Mouse (Mus musculus) hindbrain, embryonic 15.5 days (tissue): Measurements from ENCODE around the gene Prune2. TPM values are rescaled to one million over a fixed set of nuclear protein-coding genes. Genes with fewer than 3 reads are reported as not detected.

ENCODE experiments used
- ATAC-seq: fragments of 200-750 bp; cut with Nextera tagmentation; 2 replicates; pipeline ENCODE4 v1.8.0; 2017; ENCODE audit warnings: low read depth, moderate number of reproducible peaks, moderate TSS enrichment; ENCODE audit not compliant: low FRiP score
- H3K27ac ChIP-seq: fragments of 300-500 bp; sonication (generic); replicated peaks from 2 replicates; pipeline ENCODE4 v1.5.1; 2015; ENCODE audit warnings: mild to moderate bottlenecking, inconsistent platforms
- H3K27me3 ChIP-seq: fragments of 300-500 bp; sonication (generic); 2 replicates; pipeline ENCODE4 v1.6.1; 2015; ENCODE audit warnings: control low read depth, inconsistent platforms
- H3K36me3 ChIP-seq: fragments of 300-500 bp; sonication (generic); 2 replicates; pipeline ENCODE4 v1.6.1; 2015; ENCODE audit warnings: control low read depth, inconsistent platforms
- H3K4me1 ChIP-seq: fragments of 300-500 bp; sonication (generic); replicated peaks from 2 replicates; pipeline ENCODE4 v1.6.1; 2015; ENCODE audit warnings: control low read depth, inconsistent platforms
- H3K4me2 ChIP-seq: fragments of 300-500 bp; sonication (generic); 2 replicates; pipeline ENCODE4 v1.6.1; 2015; ENCODE audit warnings: moderate library complexity, mild to moderate bottlenecking, inconsistent platforms
- H3K4me3 ChIP-seq: fragments of 300-500 bp; sonication (generic); 2 replicates; pipeline ENCODE4 v1.5.1; 2015; ENCODE audit warnings: mild to moderate bottlenecking, inconsistent platforms
- H3K9ac ChIP-seq: fragments of 300-500 bp; sonication (generic); 2 replicates; pipeline ENCODE4 v1.6.1; 2015; ENCODE audit warnings: inconsistent platforms
- H3K9me3 ChIP-seq: fragments of 300-500 bp; sonication (generic); 2 replicates; pipeline ENCODE4 v1.6.1; 2016; ENCODE audit warnings: control low read depth, inconsistent platforms
- WGBS: fragments of 180-500 bp; shearing (Covaris S2); methylation state at CpG from one replicate; pipeline ENCODE4 v1.1.7; 2015; 5-methylcytosine and 5-hydroxymethylcytosine counted together
- polyA plus RNA-seq: library from polyadenylated mRNA; unstranded; fragments of >200 nt; fragmentation: Nextera tagmentation; extraction: Ambion mirVana; gene quantifications from 2 replicates; pipeline ENCODE4 v1.2.1, GENCODE M21; 2015

Gene Prune2
- polyA plus RNA-seq, 1 experiment from 2014 or later = 8.2 TPM

- no peaks in the 10 kb centered on the region for H3K27me3 ChIP-seq
- H3K4me3 ChIP-seq = no peak overlapping the region
- no peak overlapping the region for H3K27ac ChIP-seq
- no peaks in the 10 kb centered on the region for H3K4me1 ChIP-seq
- H3K4me2 ChIP-seq = no peak overlapping the region
- H3K9ac ChIP-seq = no peak overlapping the region
- no peaks in the 10 kb centered on the region for H3K36me3 ChIP-seq
- no peak for ATAC-seq
- no peaks in the 10 kb centered on the region for H3K9me3 ChIP-seq
- 18% methylated on average over 4 of the region's 4 CpGs for WGBS
These were observed 299.6 kb downstream of the Prune2 start for GRCm38 (mm10) chr19:17255511-17255910.

DNA sequence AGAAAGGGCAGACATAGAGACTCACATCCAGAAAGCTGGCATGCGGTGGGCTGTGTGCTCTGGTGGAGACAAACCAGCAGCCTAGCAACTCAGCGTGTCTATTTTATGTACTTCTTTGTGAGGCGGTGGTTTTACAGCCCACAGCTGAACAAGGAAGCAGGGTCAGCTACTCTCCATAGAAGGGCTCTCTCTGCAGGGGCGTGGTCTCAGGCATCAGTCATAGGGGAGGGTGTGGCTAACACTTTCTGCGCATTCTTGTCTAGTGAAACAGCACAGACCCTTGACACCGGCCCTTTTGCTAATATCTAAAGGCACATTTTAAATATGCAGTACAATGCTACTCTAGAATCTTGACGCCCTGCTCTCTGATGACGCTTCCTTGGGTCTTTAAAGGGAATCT lies 300.5 kb downstream of the Prune2 start:
- no peak for ATAC-seq
- 79% methylated on average over 8 of the region's 8 CpGs for WGBS
- H3K4me2 ChIP-seq = no peak overlapping the region
- no peak overlapping the region for H3K27ac ChIP-seq
- H3K36me3 ChIP-seq = no peaks in the 10 kb centered on the region
- no peak overlapping the region for H3K9ac ChIP-seq
- H3K4me1 ChIP-seq = no peaks in the 10 kb centered on the region
- no peaks in the 10 kb centered on the region for H3K27me3 ChIP-seq
- no peaks in the 10 kb centered on the region for H3K9me3 ChIP-seq
- no peak overlapping the region for H3K4me3 ChIP-seq

- no peaks in the 10 kb centered on the region for H3K9me3 ChIP-seq
- no peaks in the 10 kb centered on the region for H3K27me3 ChIP-seq
- WGBS = 85% methylated on average over 10 of the region's 10 CpGs
- H3K4me2 ChIP-seq = no peak overlapping the region
- H3K36me3 ChIP-seq = no peaks in the 10 kb centered on the region
- no peak for ATAC-seq
- H3K4me3 ChIP-seq = no peak overlapping the region
- H3K27ac ChIP-seq = no peak overlapping the region
- no peak overlapping the region for H3K9ac ChIP-seq
- H3K4me1 ChIP-seq = no peaks in the 10 kb centered on the region
These were observed 300.9 kb downstream of the Prune2 start for GRCm38 (mm10) chr19:17256867-17257266.

- no peak overlapping the region for H3K9ac ChIP-seq
These were observed 307.3 kb downstream of the Prune2 start for GRCm38 (mm10) chr19:17263181-17263580.

DNA sequence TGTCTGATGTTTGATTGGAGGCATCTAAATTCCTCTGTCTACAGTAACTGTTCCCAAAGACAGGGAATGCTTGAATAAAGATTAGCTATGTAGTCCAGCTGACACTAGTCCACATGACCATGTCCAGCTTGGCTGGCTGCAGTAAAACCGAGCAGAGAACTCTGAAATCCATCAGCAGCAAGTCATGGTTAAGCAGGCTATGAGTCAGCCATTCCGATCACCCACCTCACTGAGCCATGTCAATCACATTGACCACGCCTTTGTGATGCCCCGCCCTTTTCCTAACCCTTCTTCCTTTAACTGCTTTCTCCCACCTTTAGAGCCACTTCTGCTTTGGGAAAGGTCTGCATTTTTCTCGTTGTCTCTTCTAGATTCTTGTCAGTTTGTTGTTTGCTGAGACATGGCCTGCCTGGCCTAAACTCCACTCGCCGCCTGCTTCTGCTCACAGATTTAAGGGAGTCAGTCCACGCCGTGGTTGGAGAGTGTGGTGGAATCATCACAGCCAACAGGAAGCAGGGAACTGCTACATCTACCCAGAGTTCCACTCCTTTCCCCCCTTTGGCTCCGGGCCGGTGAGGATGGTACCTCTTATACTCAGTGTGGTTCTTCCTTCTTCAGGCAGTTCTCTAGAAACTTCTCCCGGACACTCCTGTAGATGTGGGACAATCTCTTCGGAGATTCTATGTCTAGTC lies 307.9 kb downstream of the Prune2 start:
- WGBS = 92% methylated on average over 13 of the region's 13 CpGs
- Histone ChIP-seq H3K9ac (no peak overlapping the region), H3K27ac (no peak overlapping the region), H3K9me3 (no peaks in the 10 kb centered on the region), H3K4me1 (no peaks in the 10 kb centered on the region), H3K36me3 (no peaks in the 10 kb centered on the region), H3K4me3 (no peak overlapping the region), H3K27me3 (no peaks in the 10 kb centered on the region), H3K4me2 (no peak overlapping the region)
- ATAC-seq = no peak

More at GRCm38 (mm10) chr19:17263181-17263580, 307.3 kb downstream of the Prune2 start:
- whole genome bisulfite sequencing = 90% methylated on average over 2 of the region's 2 CpGs
- ATAC-seq = no peak
- no peak overlapping the region for H3K4me2 ChIP-seq
- no peak overlapping the region for H3K4me3 ChIP-seq
- H3K9me3 ChIP-seq = no peaks in the 10 kb centered on the region
- H3K36me3 ChIP-seq = no peaks in the 10 kb centered on the region
- H3K4me1 ChIP-seq = no peaks in the 10 kb centered on the region
- no peaks in the 10 kb centered on the region for H3K27me3 ChIP-seq
- no peak overlapping the region for H3K27ac ChIP-seq

GRCm38 (mm10) chr19:17264481-17265196 lies 308.7 kb downstream of the Prune2 start:
- no peak for ATAC-seq
- Histone ChIP-seq H3K27ac (no peak overlapping the region), H3K9me3 (no peaks in the 10 kb centered on the region), H3K36me3 (no peaks in the 10 kb centered on the region), H3K9ac (no peak overlapping the region), H3K27me3 (no peaks in the 10 kb centered on the region), H3K4me1 (no peaks in the 10 kb centered on the region), H3K4me2 (no peak overlapping the region), H3K4me3 (no peak overlapping the region)
- WGBS = 94% methylated on average over 9 of the region's 9 CpGs

- 89% methylated on average over 4 of the region's 4 CpGs for WGBS
- Histone ChIP-seq H3K4me3 (no peak overlapping the region), H3K36me3 (no peaks in the 10 kb centered on the region), H3K4me1 (no peaks in the 10 kb centered on the region), H3K27me3 (no peaks in the 10 kb centered on the region), H3K27ac (no peak overlapping the region), H3K9ac (no peak overlapping the region), H3K9me3 (no peaks in the 10 kb centered on the region), H3K4me2 (no peak overlapping the region)
- no peak for ATAC-seq
These were observed 312.8 kb downstream of the Prune2 start for GRCm38 (mm10) chr19:17268669-17269068.

GRCm38 (mm10) chr19:17271179-17271622 lies 315.3 kb downstream of the Prune2 start:
- Histone ChIP-seq H3K4me1 (no peaks in the 10 kb centered on the region), H3K4me2 (no peak overlapping the region), H3K9me3 (no peaks in the 10 kb centered on the region), H3K9ac (no peak overlapping the region), H3K36me3 (no peaks in the 10 kb centered on the region), H3K27me3 (no peaks in the 10 kb centered on the region), H3K4me3 (no peak overlapping the region), H3K27ac (no peak overlapping the region)
- ATAC-seq = no peak
- WGBS = 24% methylated on average over 3 of the region's 3 CpGs

DNA sequence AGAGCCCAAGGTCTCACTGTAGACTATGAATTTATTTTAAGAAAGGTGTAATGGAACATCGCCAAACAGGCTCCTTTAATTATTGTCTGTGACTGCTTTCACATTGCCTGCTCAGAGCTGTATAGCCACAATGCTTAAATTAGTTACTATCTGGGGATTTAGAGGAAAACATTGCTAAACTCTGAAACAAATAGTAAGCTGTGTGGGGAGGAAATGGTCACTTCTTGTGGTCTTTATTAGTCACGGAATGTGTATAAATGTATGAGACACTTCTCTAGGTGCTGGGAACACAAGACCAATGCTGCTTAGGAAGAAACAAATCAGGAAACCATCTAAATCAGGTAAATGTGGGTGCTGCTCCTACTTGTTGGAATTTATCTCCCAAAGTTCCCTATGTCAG lies 317.1 kb downstream of the Prune2 start:
- no peak for ATAC-seq
- Histone ChIP-seq H3K4me3 (no peak overlapping the region), H3K9ac (no peak overlapping the region), H3K36me3 (no peaks in the 10 kb centered on the region), H3K4me2 (no peak overlapping the region), H3K4me1 (no peaks in the 10 kb centered on the region), H3K27ac (no peak overlapping the region), H3K9me3 (no peaks in the 10 kb centered on the region), H3K27me3 (no peaks in the 10 kb centered on the region)
- 95% methylated on average over 2 of the region's 2 CpGs for WGBS

Other genes with a start within 250 kb of the Prune2 start
- gene Vps13a, start 175.2 kb upstream of the Prune2 start, polyA plus RNA-seq = 9.7 and 10.5 TPM in 2 replicates
- gene Foxb2, start 82.3 kb upstream of the Prune2 start, polyA plus RNA-seq = 1.3 and 2.5 TPM in 2 replicates